Mouse (Mus musculus): ENCODE results near the gene Ptprr. TPM values are rescaled to one million over a fixed set of nuclear protein-coding genes. Genes with fewer than 3 reads are reported as not detected.

Gene Ptprr
- polyA plus RNA-seq, 1 experiment = 1.2 TPM

GRCm38 (mm10) chr10:116143684-116144083 lies 125.7 kb downstream of the Ptprr start:
- H3K27ac ChIP-seq (replicated peaks; ENCODE audit: low read depth, low read length) = no peak overlapping the region
- no peaks in the 10 kb centered on the region for H3K4me1 ChIP-seq (ENCODE audit: control insufficient read depth, insufficient read depth, insufficient read length, low read length)
- H3K4me3 ChIP-seq (ENCODE audit: insufficient read depth, low read depth, low read length) = no peak overlapping the region

DNA sequence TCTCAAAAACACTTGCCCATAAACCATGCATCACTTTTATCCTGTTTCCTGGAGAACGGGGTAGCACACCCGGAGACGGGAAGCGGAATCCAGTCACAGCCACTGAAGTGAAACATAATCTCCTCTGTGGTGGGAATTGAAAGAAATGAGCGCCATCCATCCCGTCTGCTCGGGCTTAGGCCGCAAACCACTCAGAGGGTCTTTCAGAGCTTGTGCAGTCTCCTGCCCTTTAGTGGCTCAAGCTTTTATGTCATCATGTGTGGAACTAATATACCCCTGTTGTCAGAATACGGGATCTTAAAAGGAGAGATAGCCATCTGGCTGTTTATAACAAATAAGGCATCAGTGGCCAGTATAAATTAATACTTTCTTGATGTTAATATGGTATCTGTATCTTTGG lies 128.1 kb downstream of the Ptprr start:
- H3K27ac ChIP-seq (replicated peaks; ENCODE audit: low read depth, low read length) = no peak overlapping the region
- no peak overlapping the region for H3K4me3 ChIP-seq (ENCODE audit: insufficient read depth, low read depth, low read length)
- H3K4me1 ChIP-seq (ENCODE audit: control insufficient read depth, insufficient read depth, insufficient read length, low read length) = no peaks in the 10 kb centered on the region

- no peak overlapping the region for H3K27ac ChIP-seq (replicated peaks; ENCODE audit: low read depth, low read length)
- H3K4me3 ChIP-seq (ENCODE audit: insufficient read depth, low read depth, low read length) = no peak overlapping the region
- no peaks in the 10 kb centered on the region for H3K4me1 ChIP-seq (ENCODE audit: control insufficient read depth, insufficient read depth, insufficient read length, low read length)
Observed at GRCm38 (mm10) chr10:116154707-116155106, 136.7 kb downstream of the Ptprr start.

- H3K4me1 ChIP-seq (ENCODE audit: control insufficient read depth, insufficient read depth, insufficient read length, low read length) = no peaks in the 10 kb centered on the region
- H3K27ac ChIP-seq (replicated peaks; ENCODE audit: low read depth, low read length) = no peak overlapping the region
- H3K4me3 ChIP-seq (ENCODE audit: insufficient read depth, low read depth, low read length) = no peak overlapping the region
Observed at GRCm38 (mm10) chr10:116156699-116157098, 138.7 kb downstream of the Ptprr start.

- Histone ChIP-seq H3K4me3 (ENCODE audit: insufficient read depth, low read depth, low read length) (no peak overlapping the region), H3K4me1 (ENCODE audit: control insufficient read depth, insufficient read depth, insufficient read length, low read length) (no peaks in the 10 kb centered on the region), H3K27ac (replicated peaks; ENCODE audit: low read depth, low read length) (no peak overlapping the region)
Observed at GRCm38 (mm10) chr10:116162338-116162737, 144.3 kb downstream of the Ptprr start.

DNA sequence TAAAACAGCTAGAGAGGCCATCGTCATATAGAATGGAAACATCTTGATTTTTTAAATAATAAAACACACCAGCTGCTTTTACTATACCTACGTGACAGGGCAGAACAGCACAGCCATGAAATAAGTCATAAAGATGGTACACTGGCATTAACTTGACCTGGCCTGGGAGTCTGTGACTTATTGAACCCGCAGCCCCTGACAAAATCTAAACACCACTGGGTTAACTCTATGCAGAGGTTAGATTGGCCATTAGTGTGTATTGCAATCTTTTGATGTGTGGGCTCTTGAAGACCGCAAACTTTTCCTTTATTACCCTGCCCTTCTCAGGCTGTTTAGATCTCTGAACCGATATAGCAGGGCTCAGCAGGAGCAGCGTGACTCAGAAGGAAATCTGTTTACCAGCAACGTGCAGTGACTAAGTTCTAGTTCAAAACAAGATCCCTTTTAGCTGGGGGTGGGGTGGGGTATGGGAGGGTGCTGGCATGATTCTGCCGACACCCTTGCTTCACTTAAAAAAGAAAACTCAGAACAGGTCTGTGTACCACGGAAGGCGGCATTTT lies 157.4 kb downstream of the Ptprr start:
- H3K4me1 ChIP-seq (ENCODE audit: control insufficient read depth, insufficient read depth, insufficient read length, low read length) = no peaks in the 10 kb centered on the region
- no peak overlapping the region for H3K27ac ChIP-seq (replicated peaks; ENCODE audit: low read depth, low read length)
- no peak overlapping the region for H3K4me3 ChIP-seq (ENCODE audit: insufficient read depth, low read depth, low read length)

- Histone ChIP-seq H3K4me3 (ENCODE audit: insufficient read depth, low read depth, low read length) (no peak overlapping the region), H3K27ac (replicated peaks; ENCODE audit: low read depth, low read length) (no peak overlapping the region), H3K4me1 (ENCODE audit: control insufficient read depth, insufficient read depth, insufficient read length, low read length) (no peaks in the 10 kb centered on the region)
Observed at GRCm38 (mm10) chr10:116177390-116178179, 159.6 kb downstream of the Ptprr start.

DNA sequence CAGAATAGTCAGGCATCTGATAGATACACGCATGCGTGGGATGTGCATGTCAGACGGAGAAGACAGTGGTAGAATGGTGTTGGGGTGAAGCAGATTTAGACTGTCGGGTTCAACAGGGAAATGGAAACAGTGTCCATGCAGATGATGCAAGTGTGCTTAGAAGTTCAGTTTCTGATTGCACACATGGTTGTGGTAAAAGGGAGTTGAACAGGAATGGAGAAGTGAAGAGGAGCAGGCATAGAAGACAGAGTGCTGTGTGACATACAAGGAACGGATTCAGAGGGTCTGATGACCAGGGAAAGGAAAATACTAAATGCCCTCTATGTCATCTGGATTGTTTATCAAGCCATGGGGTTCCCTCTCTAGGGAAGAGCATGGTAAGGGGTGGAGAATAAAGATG lies 163.2 kb downstream of the Ptprr start:
- Histone ChIP-seq H3K4me1 (ENCODE audit: control insufficient read depth, insufficient read depth, insufficient read length, low read length) (no peaks in the 10 kb centered on the region), H3K27ac (replicated peaks; ENCODE audit: low read depth, low read length) (no peak overlapping the region), H3K4me3 (ENCODE audit: insufficient read depth, low read depth, low read length) (no peak overlapping the region)

- no peaks in the 10 kb centered on the region for H3K4me1 ChIP-seq (ENCODE audit: control insufficient read depth, insufficient read depth, insufficient read length, low read length)
- no peak overlapping the region for H3K4me3 ChIP-seq (ENCODE audit: insufficient read depth, low read depth, low read length)
- H3K27ac ChIP-seq (replicated peaks; ENCODE audit: low read depth, low read length) = no peak overlapping the region
Observed at GRCm38 (mm10) chr10:116182221-116182620, 164.2 kb downstream of the Ptprr start.

DNA sequence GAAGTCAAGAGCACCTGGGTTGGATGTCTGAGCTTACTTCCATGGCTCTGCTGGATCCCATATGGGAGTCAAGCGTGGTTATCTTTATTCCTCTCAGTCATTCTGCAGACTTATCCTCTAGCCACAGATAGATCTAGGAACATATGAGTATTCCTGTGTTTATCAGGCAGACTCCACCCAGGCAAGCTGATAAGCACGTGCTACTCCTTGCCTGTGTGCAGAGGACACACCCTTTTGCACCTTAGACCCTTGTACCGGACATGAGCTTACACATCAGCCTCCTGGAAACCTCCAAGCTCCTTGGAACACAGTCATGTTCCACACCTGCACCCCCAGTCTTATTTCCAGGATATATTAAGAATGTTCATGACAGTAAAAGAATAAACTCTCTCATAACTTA lies 165.2 kb downstream of the Ptprr start:
- no peaks in the 10 kb centered on the region for H3K4me1 ChIP-seq (ENCODE audit: control insufficient read depth, insufficient read depth, insufficient read length, low read length)
- H3K4me3 ChIP-seq (ENCODE audit: insufficient read depth, low read depth, low read length) = no peak overlapping the region
- no peak overlapping the region for H3K27ac ChIP-seq (replicated peaks; ENCODE audit: low read depth, low read length)

DNA sequence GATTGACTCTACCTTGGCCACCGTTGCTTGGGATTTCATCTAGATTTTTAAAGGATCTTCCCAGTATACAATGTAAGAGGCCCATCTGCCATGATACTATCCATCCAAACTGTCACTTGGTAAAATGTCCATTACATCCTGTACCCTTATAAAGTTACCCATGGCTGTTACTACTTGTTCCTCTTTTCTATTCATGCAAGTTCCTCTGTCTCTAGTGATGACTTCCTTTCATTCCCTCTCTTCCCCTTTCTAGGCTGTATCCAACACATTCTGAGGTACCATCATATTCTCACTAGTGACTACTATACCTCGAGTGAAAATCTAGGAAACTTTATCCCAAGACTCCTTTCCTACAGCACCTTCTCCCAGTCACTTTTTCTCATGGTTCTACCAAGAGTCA lies 173.7 kb downstream of the Ptprr start:
- Histone ChIP-seq H3K27ac (replicated peaks; ENCODE audit: low read depth, low read length) (no peak overlapping the region), H3K4me3 (ENCODE audit: insufficient read depth, low read depth, low read length) (no peak overlapping the region), H3K4me1 (ENCODE audit: control insufficient read depth, insufficient read depth, insufficient read length, low read length) (no peaks in the 10 kb centered on the region)

DNA sequence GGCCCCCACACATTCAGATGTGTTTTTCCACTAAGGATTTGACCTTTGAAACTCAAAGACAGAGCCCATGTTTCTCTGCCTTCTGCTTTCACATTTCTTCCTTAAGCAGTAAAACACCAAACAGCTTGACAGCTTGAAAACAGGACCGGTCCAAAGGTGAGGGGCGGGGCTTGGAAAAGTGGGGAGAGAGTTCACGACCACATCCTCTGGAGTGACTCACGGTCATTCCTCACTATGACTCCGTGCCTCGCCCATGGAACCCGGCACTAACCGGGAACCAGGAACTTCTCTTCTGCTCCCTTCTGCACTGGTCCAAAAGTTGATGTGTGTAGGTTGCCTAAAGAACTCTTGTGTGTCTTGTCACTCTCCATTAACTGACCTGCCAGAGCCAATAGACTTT lies 174.3 kb downstream of the Ptprr start:
- Histone ChIP-seq H3K4me1 (ENCODE audit: control insufficient read depth, insufficient read depth, insufficient read length, low read length) (no peaks in the 10 kb centered on the region), H3K4me3 (ENCODE audit: insufficient read depth, low read depth, low read length) (no peak overlapping the region), H3K27ac (replicated peaks; ENCODE audit: low read depth, low read length) (no peak overlapping the region)

GRCm38 (mm10) chr10:116194409-116194808 lies 176.4 kb downstream of the Ptprr start:
- H3K4me3 ChIP-seq (ENCODE audit: insufficient read depth, low read depth, low read length) = no peak overlapping the region
- no peaks in the 10 kb centered on the region for H3K4me1 ChIP-seq (ENCODE audit: control insufficient read depth, insufficient read depth, insufficient read length, low read length)
- H3K27ac ChIP-seq (replicated peaks; ENCODE audit: low read depth, low read length) = no peak overlapping the region

DNA sequence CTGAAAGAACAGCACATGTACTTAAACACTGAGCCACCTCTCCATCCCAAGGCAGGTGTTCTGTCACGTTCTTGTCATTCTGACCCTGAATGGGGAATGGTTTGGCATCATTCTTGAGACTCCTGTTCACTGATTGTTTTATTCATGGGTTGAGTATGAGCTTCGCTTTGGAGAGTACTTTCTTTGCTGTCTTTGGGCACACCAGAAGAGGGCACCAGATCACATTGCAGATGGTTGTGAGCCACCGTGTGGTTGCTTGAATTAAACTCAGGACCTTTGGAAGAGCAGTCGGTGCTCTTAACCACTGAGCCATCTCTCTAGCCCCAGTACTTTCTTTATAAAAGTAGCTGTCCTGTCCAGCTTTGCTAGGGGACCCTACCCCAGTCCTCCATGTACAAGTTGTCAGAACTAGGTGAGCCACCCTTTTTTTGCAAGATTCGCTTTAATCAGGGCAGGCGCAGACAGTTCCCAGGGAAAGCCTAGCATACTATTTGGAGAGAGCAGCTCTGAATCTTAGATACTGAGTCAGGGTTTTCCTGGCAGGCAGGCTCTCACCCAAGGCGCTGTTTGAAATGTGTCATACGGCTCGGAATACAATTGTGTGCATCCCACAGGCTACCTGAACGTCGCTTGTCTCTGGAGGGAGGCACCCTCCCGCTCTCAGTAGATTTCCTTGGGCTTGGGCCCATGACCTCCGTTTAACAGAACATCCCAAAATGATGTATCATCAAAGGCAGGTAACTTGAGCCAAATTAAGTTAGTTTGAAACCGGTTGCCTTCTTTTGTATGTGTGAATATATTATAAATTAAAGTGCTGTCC lies 178.8 kb downstream of the Ptprr start:
- Histone ChIP-seq H3K4me1 (ENCODE audit: control insufficient read depth, insufficient read depth, insufficient read length, low read length) (peaks cover 7% of the 10 kb centered on the region), H3K27ac (replicated peaks; ENCODE audit: low read depth, low read length) (no peak overlapping the region), H3K4me3 (ENCODE audit: insufficient read depth, low read depth, low read length) (no peak overlapping the region)

DNA sequence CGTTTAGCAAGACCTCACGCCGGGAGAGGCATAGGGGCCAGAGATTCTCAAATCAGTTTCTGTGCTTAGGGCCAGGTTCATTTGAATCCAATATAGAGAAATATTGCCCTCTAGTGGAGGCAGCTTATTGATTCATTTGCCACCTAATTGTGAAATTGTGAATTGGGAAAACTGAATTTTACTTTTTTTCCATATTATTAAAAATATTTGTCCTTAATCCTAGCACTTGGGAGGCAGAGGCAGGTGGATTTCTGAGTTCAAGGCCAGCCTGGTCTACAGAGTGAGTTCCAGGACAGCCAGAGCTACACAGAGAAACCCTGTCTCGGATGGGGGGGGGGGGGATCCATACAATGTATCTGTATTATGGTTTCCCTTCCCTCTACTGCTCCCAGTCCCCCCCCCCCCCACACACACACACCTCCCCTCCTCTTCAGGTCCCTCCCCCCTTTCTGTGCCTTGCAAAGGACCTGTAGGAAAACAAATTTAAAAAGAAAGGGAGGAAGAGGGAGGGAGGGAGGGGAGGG lies 179.5 kb downstream of the Ptprr start:
- H3K27ac ChIP-seq (replicated peaks; ENCODE audit: low read depth, low read length) = no peak overlapping the region
- peaks cover 7% of the 10 kb centered on the region for H3K4me1 ChIP-seq (ENCODE audit: control insufficient read depth, insufficient read depth, insufficient read length, low read length)
- no peak overlapping the region for H3K4me3 ChIP-seq (ENCODE audit: insufficient read depth, low read depth, low read length)

Data from brown adipose tissue, adult 24 weeks (tissue).